Mouse (Mus musculus) common myeloid progenitor, adult 5-6 weeks (primary cell): ENCODE results near the gene Cyp2d11. TPM values are rescaled to one million over a fixed set of nuclear protein-coding genes. Genes with fewer than 3 reads are reported as not detected.
A peak's percentile ranks its signal among the peaks of the same experiment; 100 is the strongest.

Experiments
- ATAC-seq: replicated peaks from 2 replicates; pipeline ENCODE4 v1.8.0; 2016; ENCODE audit warnings: low read depth, mild to moderate bottlenecking, moderate TSS enrichment, inconsistent platforms; ENCODE audit not compliant: poor library complexity, severe bottlenecking
- total RNA-seq: library from RNA; stranded (forward); fragments of 200-1000, 187-1606 nt; gene quantifications from 2 replicates; pipeline ENCODE4 v1.2.3, GENCODE M21; 2017

The Cyp2d11 gene
- total RNA-seq, 1 experiment from 2014 or later: not detected

- ATAC-seq: peak; percentile 98
These were observed 39.5 kb downstream of the Cyp2d11 start, which contains the start of gene Ndufa6 for GRCm38 (mm10) chr15:82354126-82354945. Ndufa6 (minus strand) TSS chr15:82354322.

GRCm38 (mm10) chr15:82353745-82354113 is 40.1 kb downstream of the Cyp2d11 start:
- 0 out of 2 replicates have a peak, but pooled peaks have one; percentile 14 for ATAC-seq

GRCm38 (mm10) chr15:82353078-82353744 is 40.6 kb downstream of the Cyp2d11 start:
- ATAC-seq: no peak

GRCm38 (mm10) chr15:82351480-82351879 is 42.3 kb downstream of the Cyp2d11 start:
- no peak for ATAC-seq

- ATAC-seq: no peak
These were observed 43.5 kb downstream of the Cyp2d11 start for GRCm38 (mm10) chr15:82350349-82350748.

- no peak for ATAC-seq
These were observed 44.9 kb downstream of the Cyp2d11 start for GRCm38 (mm10) chr15:82348999-82349341.

GRCm38 (mm10) chr15:82348258-82348998 is 45.4 kb downstream of the Cyp2d11 start:
- peak; percentile 10; the same call in 1 of the 2 replicates for ATAC-seq

GRCm38 (mm10) chr15:82347852-82348251 is 46.0 kb downstream of the Cyp2d11 start:
- no peak for ATAC-seq

- no peak for ATAC-seq
These were observed 46.5 kb downstream of the Cyp2d11 start for GRCm38 (mm10) chr15:82347303-82347676.

GRCm38 (mm10) chr15:82346580-82347302 is 47.1 kb downstream of the Cyp2d11 start:
- no peak for ATAC-seq

GRCm38 (mm10) chr15:82345820-82346470 is 47.9 kb downstream of the Cyp2d11 start:
- peak; percentile 68 for ATAC-seq

- no peak for ATAC-seq
These were observed 48.9 kb downstream of the Cyp2d11 start for GRCm38 (mm10) chr15:82344971-82345370.

- ATAC-seq: no peak
These were observed 50.2 kb downstream of the Cyp2d11 start for GRCm38 (mm10) chr15:82343368-82344287.

GRCm38 (mm10) chr15:82342543-82342935 is 51.3 kb downstream of the Cyp2d11 start:
- ATAC-seq: no peak

GRCm38 (mm10) chr15:82341675-82342542 is 51.9 kb downstream of the Cyp2d11 start:
- ATAC-seq: peak; percentile 46

- peak; percentile 3; the same call in 1 of the 2 replicates for ATAC-seq
These were observed 52.8 kb downstream of the Cyp2d11 start for GRCm38 (mm10) chr15:82341036-82341501.

- no peak for ATAC-seq
These were observed 53.3 kb downstream of the Cyp2d11 start for GRCm38 (mm10) chr15:82340414-82341035.
